Mouse (Mus musculus) hindlimb bud, embryonic 11.5 days (tissue): ENCODE data around the gene Trim63.

Experiments used
- DNase-seq: peaks from one replicate; pipeline ENCODE4 v3.0.0-alpha.2; 2012; ENCODE audit warnings: low read depth, low spot score; ENCODE audit errors: extremely low spot score

The Trim63 gene

DNA sequence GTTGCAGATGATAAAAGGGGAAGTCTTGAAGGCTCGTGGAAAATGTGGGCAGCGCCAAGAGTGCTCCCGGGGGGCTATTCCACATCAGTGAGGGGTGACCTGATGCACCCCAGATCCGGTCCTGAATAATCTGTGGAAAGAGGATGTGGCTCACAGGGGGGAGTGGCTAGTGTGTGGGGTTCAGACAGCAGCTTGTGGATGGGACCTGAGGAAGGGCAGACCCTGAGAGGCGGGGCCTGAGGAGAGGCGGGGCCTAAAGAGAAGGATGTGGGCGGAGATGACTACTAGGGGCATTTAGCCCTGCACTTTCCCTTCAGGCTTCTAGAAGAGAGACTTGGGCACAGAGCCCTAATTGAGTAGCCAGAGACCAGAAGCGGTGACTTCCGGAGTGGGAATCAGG, 47.7 kb downstream of the Trim63 start:
- no peak for DNase-seq

DNA sequence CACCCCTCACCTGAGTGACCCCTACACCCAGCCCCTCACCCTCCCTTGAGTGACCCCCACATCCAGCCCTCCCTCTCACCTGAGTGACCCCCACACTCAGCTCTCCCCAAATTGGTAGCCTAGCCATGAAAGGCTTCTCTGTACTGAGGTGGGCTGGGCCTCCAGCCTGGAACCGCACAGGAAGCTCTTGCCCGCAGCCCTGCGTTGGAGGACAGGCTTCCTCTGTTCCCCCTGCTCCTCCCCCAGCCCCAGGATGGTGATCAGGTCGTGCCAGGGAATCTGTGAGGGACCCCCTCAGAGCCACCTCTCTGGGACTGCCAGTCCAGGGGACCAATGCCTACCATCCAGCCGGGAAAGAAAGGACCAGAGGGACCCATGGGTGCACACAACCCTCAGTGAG, 50.4 kb downstream of the Trim63 start:
- no peak for DNase-seq

DNA sequence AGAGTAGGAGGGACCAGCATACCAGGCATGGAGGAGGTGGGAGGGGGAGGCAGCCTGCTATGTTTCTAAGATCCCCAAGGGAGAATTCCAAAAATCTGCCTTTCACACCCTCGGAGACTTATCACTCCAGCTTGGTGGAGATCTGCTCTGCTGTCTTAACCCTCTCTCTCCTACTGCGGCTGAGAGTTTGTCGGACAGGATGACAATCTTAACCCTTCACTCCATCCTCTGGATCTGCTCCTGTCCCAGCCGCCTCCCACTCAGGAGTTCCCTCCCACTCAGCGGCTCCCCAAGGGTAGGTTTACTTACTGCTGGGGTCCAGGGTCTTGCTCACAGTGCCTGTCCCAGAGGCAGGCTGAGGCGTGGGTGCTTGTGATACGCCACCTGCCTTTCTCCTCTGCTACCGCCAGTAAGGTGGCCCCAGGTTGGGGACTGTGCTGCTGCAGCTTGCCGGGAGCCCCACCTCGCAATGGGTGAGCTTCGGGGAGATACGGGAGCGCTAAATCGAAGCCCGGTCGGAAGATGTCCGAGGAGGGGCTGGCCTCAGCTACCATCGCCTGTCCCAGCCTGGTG, 55.8 kb downstream of the Trim63 start:
- no peak for DNase-seq

DNA sequence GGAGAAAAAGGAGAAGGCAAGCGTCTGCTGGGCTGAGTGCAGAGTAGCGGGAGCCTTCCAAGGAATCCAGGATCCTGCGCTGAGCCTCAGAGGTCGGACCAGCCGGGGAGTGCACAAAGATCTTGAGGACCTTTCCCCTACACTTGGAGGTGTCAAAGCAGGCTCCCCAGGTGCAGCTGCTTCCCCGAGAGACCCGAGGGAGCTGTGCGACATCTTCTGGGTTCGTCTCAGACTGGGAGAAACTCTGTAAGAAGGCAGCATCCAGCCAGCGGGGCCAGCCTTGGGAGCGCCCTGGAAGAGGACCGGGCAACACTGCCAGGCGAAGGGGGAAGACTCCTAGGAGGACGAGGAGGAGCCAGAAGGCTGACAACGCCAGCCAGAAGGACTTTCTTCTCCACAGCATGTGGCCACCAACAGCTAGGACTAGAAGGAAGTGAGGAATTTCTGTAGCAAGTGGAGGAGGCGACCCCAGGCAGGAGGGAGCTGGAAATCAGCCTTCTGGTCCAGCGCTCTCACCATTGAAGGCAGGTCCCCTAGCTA, 56.5 kb downstream of the Trim63 start:
- DNase-seq = no peak

DNA sequence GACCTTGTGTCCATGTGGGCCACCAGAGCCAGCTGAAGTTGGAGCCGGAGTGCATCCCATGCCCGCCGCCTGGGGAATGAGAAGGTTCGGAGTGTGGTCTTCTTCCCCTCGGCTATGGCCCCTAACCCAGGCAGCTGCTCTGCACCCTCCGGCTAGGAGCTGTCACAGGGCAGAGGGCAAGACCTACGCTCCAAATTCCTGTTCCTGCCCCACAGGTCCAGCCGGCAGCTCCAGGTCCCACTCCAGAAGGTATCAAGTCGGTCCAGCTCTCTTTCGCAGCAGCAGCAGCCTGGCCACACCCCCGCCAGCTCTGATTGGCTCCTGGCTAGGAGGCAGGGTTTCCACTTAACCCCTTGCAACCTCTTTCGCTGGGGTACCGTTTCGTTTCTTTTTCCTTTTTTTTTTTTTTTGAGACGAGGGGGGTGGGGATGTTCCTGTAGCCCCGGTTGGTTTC, 57.4 kb downstream of the Trim63 start:
- DNase-seq = no peak

DNA sequence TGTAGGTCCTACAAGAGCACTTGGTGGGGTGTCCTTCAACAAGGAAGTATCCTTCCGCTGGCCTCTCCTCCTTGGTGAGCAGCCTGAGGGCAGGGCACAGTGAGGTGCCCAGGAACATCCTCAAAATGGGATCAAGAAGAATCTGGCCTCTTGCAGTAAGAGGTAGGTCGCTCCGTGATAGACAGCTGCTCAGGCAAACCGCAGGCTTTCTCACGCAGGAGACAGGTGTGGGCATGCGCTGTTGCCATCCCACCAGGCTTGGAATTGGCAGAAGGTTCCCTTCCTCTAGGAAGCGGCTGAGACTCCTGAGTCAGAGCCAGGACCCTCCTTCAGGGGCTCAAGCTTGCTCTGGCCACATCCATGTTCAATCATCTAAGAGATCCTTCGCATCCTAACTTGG, 58.4 kb downstream of the Trim63 start:
- DNase-seq = no peak

DNA sequence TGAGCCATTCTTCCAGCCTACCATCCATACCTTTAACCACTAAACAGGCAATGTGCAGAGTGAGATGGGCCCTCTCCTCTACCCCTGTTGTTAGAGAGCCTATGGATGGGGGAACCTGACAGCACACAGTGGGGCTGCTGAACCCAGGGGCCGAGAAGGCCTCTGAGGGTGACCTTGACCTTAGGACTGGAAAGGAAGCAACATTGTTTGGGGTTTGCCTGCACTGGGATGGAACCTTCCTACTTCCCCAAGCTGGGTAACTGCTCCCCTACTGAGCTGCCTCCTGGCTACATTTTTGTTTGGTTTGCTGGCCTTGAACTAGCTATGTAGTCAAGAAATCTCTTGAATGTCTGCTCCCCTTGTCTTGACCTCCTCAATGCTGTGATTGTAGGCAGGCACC, 59.4 kb downstream of the Trim63 start:
- DNase-seq = no peak

DNA sequence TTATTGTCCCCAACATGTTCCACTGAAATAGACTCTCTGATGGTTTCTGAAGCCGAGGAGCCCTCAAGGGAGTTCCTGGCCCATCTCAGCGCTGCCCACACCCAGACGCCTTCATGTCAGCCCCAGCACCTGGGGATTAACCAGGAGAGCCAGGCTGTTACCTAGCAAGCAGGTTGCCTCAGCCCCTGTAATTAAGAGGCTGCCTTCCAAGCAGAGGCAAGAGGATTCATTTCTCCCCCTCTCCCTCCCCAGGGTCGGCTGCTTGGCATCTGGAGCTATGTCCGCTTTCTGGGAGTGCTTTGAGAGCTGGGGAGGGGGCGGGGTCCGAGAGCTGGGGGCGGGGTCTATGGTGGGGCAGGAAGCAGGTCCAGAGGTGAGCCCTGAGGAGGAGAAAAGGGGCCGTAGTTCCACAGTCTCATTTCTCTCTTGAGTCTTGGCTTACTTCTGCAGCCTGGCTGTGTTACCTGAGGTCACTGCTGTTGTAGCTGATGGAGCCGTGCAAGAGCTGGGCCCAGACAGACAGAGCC, 63.2 kb downstream of the Trim63 start:
- DNase-seq = no peak
